Mouse (Mus musculus): ENCODE data around the gene Lyl1.

Gene Lyl1

GRCm38 (mm10) chr8:84700941-84701911 lies at the start of gene Lyl1:
Gene Lyl1 (plus strand): TSS chr8:84701457.
- DNase-seq (ENCODE audit: low read depth), result peak; percentile 50

- no peak for DNase-seq (ENCODE audit: low read depth)
Observed at GRCm38 (mm10) chr8:84653092-84653631, 48.1 kb upstream of the Lyl1 start.

- peak; percentile 37 for DNase-seq (ENCODE audit: low read depth)
Observed at GRCm38 (mm10) chr8:84654597-84654996, 46.7 kb upstream of the Lyl1 start.

GRCm38 (mm10) chr8:84655336-84656190 lies 45.7 kb upstream of the Lyl1 start:
- DNase-seq (ENCODE audit: low read depth), result peak; percentile 40

- no peak for DNase-seq (ENCODE audit: low read depth)
Observed at GRCm38 (mm10) chr8:84656191-84656525, 45.1 kb upstream of the Lyl1 start.

DNA sequence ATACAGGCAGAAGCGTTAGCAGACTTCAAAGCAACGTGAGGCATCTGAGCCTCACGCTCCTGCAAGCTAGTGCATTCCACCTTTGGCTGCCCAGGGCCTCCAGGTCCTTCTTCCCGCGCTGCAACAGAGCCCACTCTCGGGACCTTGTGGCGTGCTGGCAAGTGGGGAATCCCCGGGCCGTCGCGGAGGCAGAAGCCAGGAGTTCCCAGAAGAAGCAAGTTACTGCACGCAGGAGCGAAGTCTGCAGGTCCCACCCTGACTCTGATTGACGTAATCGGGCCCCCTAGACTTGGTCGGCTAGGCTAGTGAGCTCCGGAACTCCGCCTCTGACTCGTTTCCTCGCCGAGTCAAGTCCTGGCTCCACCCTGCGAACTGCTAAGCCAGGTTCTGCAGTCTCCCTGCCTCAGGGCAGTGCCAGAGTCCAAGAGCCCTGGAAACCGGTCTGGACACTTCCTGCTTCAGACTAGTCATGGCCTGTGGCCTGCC lies 44.6 kb upstream of the Lyl1 start:
- peak; percentile 81 for DNase-seq (ENCODE audit: low read depth)

GRCm38 (mm10) chr8:84657203-84657602 lies 44.1 kb upstream of the Lyl1 start:
- DNase-seq (ENCODE audit: low read depth), result peak; percentile 32

DNA sequence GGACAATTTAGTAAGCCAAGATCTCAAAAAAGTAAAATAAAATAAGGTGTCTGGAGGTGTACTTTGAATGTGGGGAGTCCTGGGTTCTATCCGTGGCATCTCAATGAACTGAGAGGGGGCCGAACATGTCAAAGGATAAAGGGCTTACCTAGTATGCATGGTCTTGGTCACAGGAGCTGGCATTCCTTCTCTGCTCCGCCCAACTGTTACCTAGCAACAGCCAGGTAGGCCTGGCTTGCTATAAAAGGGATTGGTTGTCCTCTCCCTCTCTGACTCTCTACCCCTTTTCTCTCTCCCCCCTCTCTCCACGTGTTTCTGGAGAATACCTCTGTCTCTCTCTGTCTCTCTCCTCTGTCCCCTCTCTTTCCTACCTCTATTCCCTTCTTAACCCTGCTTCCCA lies 43.6 kb upstream of the Lyl1 start:
- DNase-seq (ENCODE audit: low read depth), result peak; percentile 23

- peak; percentile 50 for DNase-seq (ENCODE audit: low read depth)
Observed at GRCm38 (mm10) chr8:84658951-84659350, 42.3 kb upstream of the Lyl1 start.

- peak; percentile 88 for DNase-seq (ENCODE audit: low read depth)
Observed at GRCm38 (mm10) chr8:84659936-84660818, 41.1 kb upstream of the Lyl1 start.

DNA sequence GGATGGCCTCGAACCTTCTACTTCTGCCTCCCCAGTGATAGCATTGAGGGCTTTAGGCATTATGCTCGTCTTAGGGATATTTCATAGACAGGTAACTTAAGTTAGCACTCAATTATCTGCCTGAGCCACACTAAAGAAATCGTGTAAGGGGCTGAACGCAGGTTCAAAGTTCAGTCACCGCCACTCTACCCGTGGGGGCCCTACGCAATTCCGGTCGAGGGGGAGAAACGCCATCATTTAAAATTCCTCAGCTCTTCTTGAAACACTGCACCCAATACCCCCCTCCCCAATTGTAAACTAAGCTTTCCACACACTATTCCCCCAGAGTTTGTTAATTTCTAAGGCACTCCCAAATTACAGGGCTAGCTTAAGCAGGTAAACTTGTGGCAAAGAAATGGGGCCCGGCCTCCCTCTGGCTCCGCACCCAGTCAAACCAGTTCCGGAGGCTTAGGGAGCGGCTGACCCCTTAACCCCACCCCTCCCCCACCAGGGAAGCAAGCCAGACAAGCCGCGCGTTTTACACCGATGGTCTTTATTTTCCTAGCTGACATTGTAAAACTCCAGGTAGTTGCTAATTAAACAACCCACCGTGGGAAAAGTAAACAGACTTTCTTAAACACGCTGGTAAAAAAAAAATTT lies 40.3 kb upstream of the Lyl1 start:
- DNase-seq (ENCODE audit: low read depth), result peak; percentile 68

- DNase-seq (ENCODE audit: low read depth), result peak; percentile 82
Observed at GRCm38 (mm10) chr8:84661458-84661871, 39.8 kb upstream of the Lyl1 start.

- no peak for DNase-seq (ENCODE audit: low read depth)
Observed at GRCm38 (mm10) chr8:84661961-84662571, 39.2 kb upstream of the Lyl1 start.

DNA sequence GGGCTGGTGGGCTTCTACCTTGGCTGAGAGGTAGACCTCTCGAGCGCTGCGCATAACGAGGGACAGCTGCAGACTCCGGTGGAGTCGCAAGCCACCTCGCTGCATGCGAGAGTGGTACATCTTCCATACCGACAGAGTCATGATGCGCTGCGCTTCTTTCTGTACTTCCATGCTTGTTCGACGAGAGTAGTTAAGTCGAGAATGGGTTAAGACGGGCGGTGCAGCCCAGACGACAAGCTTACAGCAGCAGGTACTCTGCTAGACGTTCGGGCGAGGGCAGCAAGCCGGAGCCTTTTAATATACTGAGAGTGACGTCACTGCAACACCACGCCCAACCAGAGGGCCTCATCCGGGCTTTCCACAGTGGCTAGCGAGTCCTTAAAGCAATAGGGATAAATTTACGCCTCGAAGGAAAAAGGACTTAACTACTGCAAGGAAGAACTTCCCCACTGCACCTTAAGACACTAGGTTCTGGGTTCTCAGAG lies 38.6 kb upstream of the Lyl1 start, which contains the start of gene Ier2:
TSS of gene Ier2 (minus strand) at position 272 of the 485 bp plus-strand sequence.
- DNase-seq (ENCODE audit: low read depth), result peak; percentile 97

DNA sequence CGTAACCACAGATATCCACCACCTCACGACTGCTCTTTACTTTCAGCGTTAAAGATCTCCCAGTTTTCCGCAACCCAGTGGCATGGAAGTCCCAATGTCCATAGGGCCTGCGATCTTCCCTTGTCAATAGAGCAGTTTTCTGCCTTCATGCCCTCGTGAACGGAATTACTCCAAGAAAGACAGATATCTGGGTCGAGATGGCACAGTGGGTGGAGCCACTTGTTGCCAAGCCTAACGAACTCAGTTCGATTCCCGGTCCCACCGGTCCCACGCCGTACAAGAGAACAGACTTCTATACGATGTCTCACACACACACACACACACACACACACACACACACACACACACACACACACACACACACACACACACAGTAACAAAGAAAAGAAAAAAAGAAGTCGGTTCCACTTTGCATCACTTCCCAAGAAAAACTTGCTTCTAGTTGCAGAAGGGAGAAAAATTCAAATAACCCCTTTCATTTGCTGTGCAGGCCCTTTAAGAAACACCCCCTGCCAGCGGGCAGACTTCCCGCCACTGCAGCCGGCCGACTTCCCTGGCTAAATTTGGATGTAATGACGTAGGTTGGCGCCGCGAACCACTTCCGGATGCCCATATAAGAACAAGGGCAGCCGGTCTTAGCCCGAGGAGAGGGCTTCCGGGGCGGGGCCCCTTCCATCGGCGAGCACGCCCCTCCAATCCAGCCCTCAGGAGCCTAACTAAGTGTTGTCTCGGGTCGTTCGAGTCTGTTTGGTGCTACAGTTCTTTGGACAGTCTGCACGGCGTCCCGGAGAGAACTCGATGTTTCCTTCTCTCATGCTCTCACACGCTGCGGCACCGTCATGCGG lies 37.6 kb upstream of the Lyl1 start:
- peak; percentile 89 for DNase-seq (ENCODE audit: low read depth)

- DNase-seq (ENCODE audit: low read depth), result peak; percentile 78
Observed at GRCm38 (mm10) chr8:84664566-84665384, 36.5 kb upstream of the Lyl1 start.

DNA sequence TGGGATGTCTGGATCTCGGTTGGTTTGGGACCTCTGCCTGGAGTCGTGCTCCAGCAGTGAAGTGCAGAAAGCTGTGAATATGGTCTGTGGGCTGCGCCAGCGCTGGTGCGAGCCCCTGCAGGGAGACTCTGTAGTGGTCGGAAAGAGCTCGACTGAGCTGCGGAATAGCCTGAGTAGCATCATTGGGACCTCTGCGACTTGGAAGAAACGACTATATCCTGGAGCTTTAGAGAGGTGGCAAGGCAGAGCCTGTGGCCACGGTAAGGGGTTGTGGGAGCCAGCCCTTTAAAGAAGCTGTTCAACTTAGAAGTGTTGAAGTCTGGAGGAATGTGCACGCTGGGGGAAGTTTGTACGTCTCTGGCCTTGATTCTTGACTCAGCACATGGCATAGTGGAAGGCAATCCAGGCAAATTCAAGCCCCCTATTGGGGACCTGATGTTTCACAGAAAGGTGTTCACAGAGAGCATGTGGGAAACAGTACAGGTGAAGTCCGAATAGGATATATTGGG lies 35.8 kb upstream of the Lyl1 start:
- no peak for DNase-seq (ENCODE audit: low read depth)

- no peak for DNase-seq (ENCODE audit: low read depth)
Observed at GRCm38 (mm10) chr8:84668081-84668480, 33.2 kb upstream of the Lyl1 start.

Data from naive thymus-derived CD4-positive, alpha-beta T cell, adult 2 months (primary cell).